Mouse (Mus musculus) hindbrain, embryonic 12.5 days (tissue): ENCODE data around the gene Ier5. TPM values are rescaled to one million over a fixed set of nuclear protein-coding genes. Genes with fewer than 3 reads are reported as not detected.

ENCODE experiments used
- ATAC-seq: fragments of 200-750 bp; cut with Nextera tagmentation; 2 replicates; pipeline ENCODE4 v1.8.0; 2017; ENCODE audit warnings: moderate TSS enrichment; ENCODE audit not compliant: low FRiP score
- H3K27ac ChIP-seq: fragments of 300-500 bp; sonication (generic); 2 replicates; pipeline ENCODE4 v1.5.1; 2016; ENCODE audit warnings: mild to moderate bottlenecking
- H3K27me3 ChIP-seq: fragments of 300-500 bp; sonication (generic); 2 replicates; pipeline ENCODE4 v1.6.1; 2016; ENCODE audit warnings: mild to moderate bottlenecking
- H3K36me3 ChIP-seq: fragments of 300-500 bp; sonication (generic); 2 replicates; pipeline ENCODE4 v1.6.1; 2016; ENCODE audit warnings: mild to moderate bottlenecking
- H3K4me1 ChIP-seq: fragments of 300-500 bp; sonication (generic); 2 replicates; pipeline ENCODE4 v1.6.1; 2016
- H3K4me2 ChIP-seq: fragments of 300-500 bp; sonication (generic); replicated peaks from 2 replicates; pipeline ENCODE4 v1.6.1; 2016; ENCODE audit warnings: mild to moderate bottlenecking
- H3K4me3 ChIP-seq: fragments of 300-500 bp; sonication (generic); 2 replicates; pipeline ENCODE4 v1.5.1; 2016; ENCODE audit warnings: mild to moderate bottlenecking
- H3K9ac ChIP-seq: fragments of 300-500 bp; sonication (generic); 2 replicates; pipeline ENCODE4 v1.6.1; 2016; ENCODE audit warnings: mild to moderate bottlenecking, moderate library complexity
- H3K9me3 ChIP-seq: fragments of 300-500 bp; sonication (generic); replicated peaks from 2 replicates; pipeline ENCODE4 v1.6.1; 2016; ENCODE audit warnings: mild to moderate bottlenecking
- WGBS: fragments of 180-500 bp; shearing (Covaris S2); methylation state at CpG from one replicate; pipeline ENCODE4 v1.1.7; 2016; 5-methylcytosine and 5-hydroxymethylcytosine counted together
- polyA plus RNA-seq: library from polyadenylated mRNA; unstranded; fragments of >200 nt; fragmentation: Nextera tagmentation; extraction: Ambion mirVana; gene quantifications from 2 replicates; pipeline ENCODE4 v1.2.1, GENCODE M21; 2016

Ier5 gene
- polyA plus RNA-seq = 16.5 and 17.7 TPM in 2 replicates

GRCm38 (mm10) chr1:155099280-155099848, at the start of gene Ier5:
Gene Ier5 (minus strand): TSS chr1:155099636.
- H3K4me2 ChIP-seq = peak within 1 kb of the TSS; percentile 80
- H3K4me1 ChIP-seq = peaks cover 13% of the 10 kb centered on the region
- under 1% methylated on average over 40 of the region's 40 CpGs for WGBS
- peak within 1 kb of the TSS; percentile 87 for H3K27ac ChIP-seq
- no peaks in the 10 kb centered on the region for H3K9me3 ChIP-seq
- ATAC-seq = peak; percentile 98
- peak within 1 kb of the TSS; percentile 91 for H3K4me3 ChIP-seq
- no peaks in the 10 kb centered on the region for H3K27me3 ChIP-seq
- peak within 1 kb of the TSS; percentile 98 for H3K9ac ChIP-seq
- no peaks in the 10 kb centered on the region for H3K36me3 ChIP-seq

GRCm38 (mm10) chr1:155147228-155147627, 47.8 kb upstream of the Ier5 start:
- H3K9me3 ChIP-seq = no peaks in the 10 kb centered on the region
- no peaks in the 10 kb centered on the region for H3K36me3 ChIP-seq
- no peak overlapping the region for H3K27ac ChIP-seq
- no peak overlapping the region for H3K4me3 ChIP-seq
- H3K4me2 ChIP-seq = no peak overlapping the region
- no peak overlapping the region for H3K9ac ChIP-seq
- no peaks in the 10 kb centered on the region for H3K27me3 ChIP-seq
- no peaks in the 10 kb centered on the region for H3K4me1 ChIP-seq
- WGBS = 83% methylated on average over 2 of the region's 2 CpGs
- ATAC-seq = no peak

DNA sequence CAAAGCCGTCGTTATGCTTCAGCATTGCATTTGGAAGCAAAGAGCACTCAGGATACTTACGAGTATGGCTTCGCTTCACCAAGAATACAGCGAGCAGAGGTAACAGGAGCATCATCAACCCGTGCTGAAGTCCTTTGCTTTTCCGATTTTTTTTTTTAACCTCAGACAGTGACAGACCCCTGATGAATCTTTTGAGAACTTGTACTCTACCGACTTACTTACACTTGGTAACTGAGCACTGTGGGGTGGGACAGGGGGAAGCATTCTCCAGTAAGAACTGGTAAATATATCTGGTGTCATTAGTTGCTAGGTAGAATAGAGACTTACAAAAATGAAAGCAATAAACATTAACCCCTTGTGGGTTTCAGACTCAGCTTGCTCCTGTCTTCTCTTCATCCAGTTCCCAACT, 47.1 kb upstream of the Ier5 start, which contains the start of gene Mr1:
Gene Mr1 (minus strand): TSS at position 243 of the 409 bp plus-strand sequence.
- H3K9me3 ChIP-seq = no peaks in the 10 kb centered on the region
- no peaks in the 10 kb centered on the region for H3K4me1 ChIP-seq
- H3K27ac ChIP-seq = no peak within 1 kb of the TSS
- 54% methylated on average over 8 of the region's 8 CpGs for WGBS
- peak within 1 kb of the TSS; percentile 13; the same call in 1 of the 2 replicates for H3K4me2 ChIP-seq
- H3K9ac ChIP-seq = 0 out of 2 replicates have a peak within 1 kb of the TSS, but pooled peaks have one; percentile 25
- no peaks in the 10 kb centered on the region for H3K27me3 ChIP-seq
- ATAC-seq = no peak
- H3K36me3 ChIP-seq = no peaks in the 10 kb centered on the region
- H3K4me3 ChIP-seq = peak within 1 kb of the TSS; percentile 7; the same call in 1 of the 2 replicates

DNA sequence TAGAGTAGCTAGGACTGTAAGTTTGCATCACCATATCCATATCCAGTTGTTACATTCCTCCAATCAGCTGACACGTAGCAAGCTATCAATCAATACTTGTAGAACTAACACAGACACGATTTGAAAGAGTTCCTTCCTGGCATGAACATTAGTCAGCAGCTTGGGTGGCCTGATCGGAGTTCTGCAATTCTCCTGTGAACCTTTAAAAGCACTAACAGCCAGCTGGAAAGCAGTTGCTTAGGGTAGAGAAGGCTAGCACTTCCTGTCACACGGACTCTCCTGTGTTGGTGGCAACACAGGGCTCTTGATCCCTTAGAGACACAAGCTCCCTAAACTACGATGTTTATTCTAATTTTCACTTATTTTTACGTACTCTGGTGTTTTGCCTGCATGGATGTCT, 46.2 kb upstream of the Ier5 start:
- H3K9ac ChIP-seq = no peak overlapping the region
- WGBS = 69% methylated on average over 6 of the region's 6 CpGs
- no peak overlapping the region for H3K4me2 ChIP-seq
- no peaks in the 10 kb centered on the region for H3K9me3 ChIP-seq
- no peak for ATAC-seq
- no peak overlapping the region for H3K27ac ChIP-seq
- H3K4me1 ChIP-seq = no peaks in the 10 kb centered on the region
- no peak overlapping the region for H3K4me3 ChIP-seq
- no peaks in the 10 kb centered on the region for H3K27me3 ChIP-seq
- no peaks in the 10 kb centered on the region for H3K36me3 ChIP-seq

- Histone ChIP-seq H3K4me1 (no peaks in the 10 kb centered on the region), H3K36me3 (no peaks in the 10 kb centered on the region), H3K4me2 (no peak overlapping the region), H3K4me3 (no peak overlapping the region), H3K9me3 (no peaks in the 10 kb centered on the region), H3K9ac (no peak overlapping the region), H3K27ac (no peak overlapping the region), H3K27me3 (no peaks in the 10 kb centered on the region)
- whole genome bisulfite sequencing = 81% methylated on average over 2 of the region's 2 CpGs
- no peak for ATAC-seq
Observed at GRCm38 (mm10) chr1:155140076-155140475, 40.6 kb upstream of the Ier5 start.

GRCm38 (mm10) chr1:155138795-155139194, 39.4 kb upstream of the Ier5 start:
- no peaks in the 10 kb centered on the region for H3K27me3 ChIP-seq
- no peaks in the 10 kb centered on the region for H3K9me3 ChIP-seq
- no peak overlapping the region for H3K4me2 ChIP-seq
- H3K9ac ChIP-seq = no peak overlapping the region
- H3K36me3 ChIP-seq = no peaks in the 10 kb centered on the region
- H3K4me3 ChIP-seq = no peak overlapping the region
- H3K27ac ChIP-seq = no peak overlapping the region
- WGBS = 88% methylated on average over 7 of the region's 7 CpGs
- no peaks in the 10 kb centered on the region for H3K4me1 ChIP-seq
- ATAC-seq = no peak

DNA sequence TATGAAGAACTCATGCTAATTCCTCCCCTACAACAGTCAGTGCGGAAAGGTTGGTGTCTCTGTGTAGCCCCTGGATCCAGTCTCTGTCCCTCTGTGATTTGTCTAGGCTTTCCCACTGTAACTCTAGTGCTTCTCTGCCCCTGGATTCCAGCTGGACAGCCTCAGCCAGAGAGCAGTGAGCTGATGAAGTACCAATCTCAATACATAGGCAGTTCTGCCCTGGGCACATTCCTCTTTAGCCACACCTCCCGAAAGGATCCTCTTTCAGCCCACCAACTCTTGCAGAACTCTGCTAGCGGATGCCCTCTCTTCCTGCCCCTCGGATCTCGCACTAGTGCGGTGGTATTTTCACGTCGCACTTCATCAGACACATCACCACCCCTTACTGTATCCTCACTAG, 35.4 kb upstream of the Ier5 start:
- Histone ChIP-seq H3K9ac (no peak overlapping the region), H3K9me3 (no peaks in the 10 kb centered on the region), H3K27ac (no peak overlapping the region), H3K4me1 (no peaks in the 10 kb centered on the region), H3K27me3 (no peaks in the 10 kb centered on the region), H3K36me3 (no peaks in the 10 kb centered on the region), H3K4me3 (no peak overlapping the region), H3K4me2 (no peak overlapping the region)
- 54% methylated on average over 8 of the region's 8 CpGs for WGBS
- no peak for ATAC-seq

- no peaks in the 10 kb centered on the region for H3K4me1 ChIP-seq
- no peak overlapping the region for H3K4me2 ChIP-seq
- 0 out of 2 replicates have a peak, but pooled peaks cover 4% of the 10 kb centered on the region for H3K9me3 ChIP-seq
- WGBS = 90% methylated on average over 5 of the region's 5 CpGs
- no peak overlapping the region for H3K27ac ChIP-seq
- no peak overlapping the region for H3K4me3 ChIP-seq
- ATAC-seq = no peak
- H3K9ac ChIP-seq = no peak overlapping the region
- H3K36me3 ChIP-seq = no peaks in the 10 kb centered on the region
- no peaks in the 10 kb centered on the region for H3K27me3 ChIP-seq
Observed at GRCm38 (mm10) chr1:155127429-155127934, 28.0 kb upstream of the Ier5 start.

- no peak for ATAC-seq
- no peaks in the 10 kb centered on the region for H3K36me3 ChIP-seq
- 84% methylated on average over 5 of the region's 5 CpGs for WGBS
- H3K4me3 ChIP-seq = no peak overlapping the region
- no peaks in the 10 kb centered on the region for H3K4me1 ChIP-seq
- H3K4me2 ChIP-seq = no peak overlapping the region
- no peaks in the 10 kb centered on the region for H3K27me3 ChIP-seq
- no peak overlapping the region for H3K9ac ChIP-seq
- H3K27ac ChIP-seq = no peak overlapping the region
- H3K9me3 ChIP-seq = 0 out of 2 replicates have a peak, but pooled peaks cover 4% of the 10 kb centered on the region
Observed at GRCm38 (mm10) chr1:155126716-155127115, 27.3 kb upstream of the Ier5 start.

DNA sequence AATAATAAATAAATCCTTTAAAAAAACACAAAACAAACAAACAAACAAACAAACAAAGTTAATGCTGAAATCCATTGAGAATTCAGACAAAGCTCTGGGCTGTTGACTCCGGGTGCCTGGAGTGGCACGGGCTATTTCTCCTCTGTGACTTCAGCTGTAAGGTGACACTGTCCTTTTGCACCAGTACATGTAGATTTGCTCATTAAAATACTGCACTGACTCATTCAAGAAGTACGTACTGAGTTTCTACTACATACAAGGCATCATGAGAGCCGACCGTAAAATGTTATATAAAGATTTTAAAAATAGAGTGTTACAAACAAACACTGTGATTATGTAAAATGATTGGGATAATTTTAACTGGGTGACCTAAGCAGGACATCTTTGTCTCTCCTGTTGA, 25.0 kb upstream of the Ier5 start:
- Histone ChIP-seq H3K36me3 (no peaks in the 10 kb centered on the region), H3K9me3 (0 out of 2 replicates have a peak, but pooled peaks cover 4% of the 10 kb centered on the region), H3K4me2 (no peak overlapping the region), H3K9ac (no peak overlapping the region), H3K27ac (no peak overlapping the region), H3K4me3 (no peak overlapping the region), H3K27me3 (no peaks in the 10 kb centered on the region), H3K4me1 (no peaks in the 10 kb centered on the region)
- 94% methylated on average over 5 of the region's 5 CpGs for WGBS
- ATAC-seq = no peak

GRCm38 (mm10) chr1:155121977-155122939, 22.8 kb upstream of the Ier5 start:
- H3K4me3 ChIP-seq = no peak overlapping the region
- H3K36me3 ChIP-seq = no peaks in the 10 kb centered on the region
- no peak for ATAC-seq
- 80% methylated on average over 21 of the region's 21 CpGs for WGBS
- H3K9me3 ChIP-seq = 0 out of 2 replicates have a peak, but pooled peaks cover 4% of the 10 kb centered on the region
- peaks cover 3% of the 10 kb centered on the region; the same call in 1 of the 2 replicates for H3K27me3 ChIP-seq
- H3K4me2 ChIP-seq = no peak overlapping the region
- H3K4me1 ChIP-seq = no peaks in the 10 kb centered on the region
- H3K9ac ChIP-seq = no peak overlapping the region
- no peak overlapping the region for H3K27ac ChIP-seq

- Histone ChIP-seq H3K4me1 (no peaks in the 10 kb centered on the region), H3K27me3 (peaks cover 13% of the 10 kb centered on the region), H3K9ac (no peak overlapping the region), H3K36me3 (no peaks in the 10 kb centered on the region), H3K4me2 (no peak overlapping the region), H3K4me3 (no peak overlapping the region), H3K27ac (no peak overlapping the region), H3K9me3 (no peaks in the 10 kb centered on the region)
- no peak for ATAC-seq
- 92% methylated on average over 1 of the region's 1 CpGs for WGBS
Observed at GRCm38 (mm10) chr1:155119719-155120118, 20.3 kb upstream of the Ier5 start.
